Mouse (Mus musculus): ENCODE results near the gene Mgat4d. TPM values are rescaled to one million over a fixed set of nuclear protein-coding genes. Genes with fewer than 3 reads are reported as not detected.

Mgat4d gene
- polyA plus RNA-seq, 1 experiment, result not detected

Other genes with a start within 250 kb of the Mgat4d start
- 5.1 and 7.0 TPM in 2 replicates for gene Tbc1d9, start 183.1 kb upstream of the Mgat4d start, polyA plus RNA-seq (2012; rRNA removed)
- gene Gm10645, start 182.3 kb upstream of the Mgat4d start, polyA plus RNA-seq (2012; rRNA removed), result 0.17 and 0.41 TPM in 2 replicates
- 0.12 TPM in 1 of 2 replicates, not detected in the other for gene Ucp1, start 58.1 kb upstream of the Mgat4d start, polyA plus RNA-seq (2012; rRNA removed)
- 2.3 and 3.7 TPM in 2 replicates for gene Elmod2, start 16.0 kb upstream of the Mgat4d start, polyA plus RNA-seq (2012; rRNA removed)
- 0.03 and 0.04 TPM in 2 replicates for gene Clgn, start 41.4 kb downstream of the Mgat4d start, polyA plus RNA-seq (2012; rRNA removed)
- gene Scoc, start 109.9 kb downstream of the Mgat4d start, polyA plus RNA-seq (2012; rRNA removed), result 2.6 and 8.2 TPM in 2 replicates
- gene Olfr370, start 187.3 kb downstream of the Mgat4d start, polyA plus RNA-seq (2012; rRNA removed), result not detected in 2 replicates
- 479 and 502 TPM in 2 replicates for gene Ndufb7, start 218.2 kb downstream of the Mgat4d start, polyA plus RNA-seq (2012; rRNA removed)

All from large intestine, adult 2 months (tissue).